Mouse (Mus musculus) E14TG2a.4 (cell line): Measurements from ENCODE around the gene Vmn2r45.
"Not testable (repeated sequence)": the region's sequence is repeated elsewhere in the genome, so short reads cannot be mapped to it uniquely, and the experiment has no call there.

Experiments used
- CTCF ChIP-seq: conservative IDR thresholded peaks from 2 replicates; pipeline ENCODE4 v1.5.1; 2014; ENCODE audit warnings: low read length
- NANOG ChIP-seq: IDR thresholded peaks from 2 replicates; pipeline ENCODE4 v1.6.1; 2014; ENCODE audit warnings: borderline replicate concordance, low read length, mixed read lengths
- POU5F1 ChIP-seq: IDR thresholded peaks from 2 replicates; pipeline ENCODE4 v1.6.1; 2014; ENCODE audit warnings: low read length, borderline replicate concordance

DNA sequence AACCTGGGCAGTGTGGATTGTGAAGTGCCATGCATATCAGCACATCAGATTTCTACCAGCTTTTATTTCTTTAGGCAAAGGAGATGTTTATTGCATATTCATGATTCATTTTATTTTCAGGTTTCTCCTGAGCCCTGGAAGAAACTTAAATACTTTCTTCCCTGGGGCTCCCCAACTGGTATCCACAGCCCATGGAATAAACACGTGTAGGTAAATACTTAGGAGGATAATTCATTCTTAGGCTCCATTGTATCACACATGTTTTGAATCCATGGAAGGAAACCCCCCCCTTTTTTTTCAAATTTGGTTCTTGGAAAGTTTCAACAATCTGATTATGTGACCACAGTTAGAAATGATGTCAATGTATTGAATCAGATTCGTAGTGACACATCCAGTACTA is at the start of gene Vmn2r45:
- not testable (repeated sequence) for TF ChIP-seq CTCF, NANOG, POU5F1
